Mouse (Mus musculus) liver, embryonic 12.5 days (tissue): ENCODE data around the gene Alg3. TPM values are rescaled to one million over a fixed set of nuclear protein-coding genes. Genes with fewer than 3 reads are reported as not detected.

Experiments
- ATAC-seq: fragments of 200-750 bp; cut with Nextera tagmentation; 2 replicates; pipeline ENCODE4 v1.8.0; 2017; ENCODE audit warnings: moderate number of reproducible peaks, mild to moderate bottlenecking, moderate library complexity
- H3K27ac ChIP-seq: fragments of 300-500 bp; sonication (generic); 2 replicates; pipeline ENCODE4 v1.5.1; 2016; ENCODE audit warnings: mild to moderate bottlenecking
- H3K27me3 ChIP-seq: fragments of 300-500 bp; sonication (generic); replicated peaks from 2 replicates; pipeline ENCODE4 v1.6.1; 2016; ENCODE audit warnings: mild to moderate bottlenecking, moderate library complexity
- H3K36me3 ChIP-seq: fragments of 300-500 bp; sonication (generic); 2 replicates; pipeline ENCODE4 v1.6.1; 2016; ENCODE audit warnings: mild to moderate bottlenecking, moderate library complexity
- H3K4me1 ChIP-seq: fragments of 300-500 bp; sonication (generic); 2 replicates; pipeline ENCODE4 v1.6.1; 2016
- H3K4me2 ChIP-seq: fragments of 300-500 bp; sonication (generic); 2 replicates; pipeline ENCODE4 v1.6.1; 2016; ENCODE audit warnings: mild to moderate bottlenecking, moderate library complexity
- H3K4me3 ChIP-seq: fragments of 300-500 bp; sonication (generic); 2 replicates; pipeline ENCODE4 v1.5.1; 2016; ENCODE audit warnings: mild to moderate bottlenecking, moderate library complexity
- H3K9ac ChIP-seq: fragments of 300-500 bp; sonication (generic); 2 replicates; pipeline ENCODE4 v1.6.1; 2016; ENCODE audit warnings: mild to moderate bottlenecking, moderate library complexity
- H3K9me3 ChIP-seq: fragments of 300-500 bp; sonication (generic); replicated peaks from 2 replicates; pipeline ENCODE4 v1.6.1; 2016; ENCODE audit warnings: mild to moderate bottlenecking, moderate library complexity
- WGBS: fragments of 180-500 bp; shearing (Covaris S2); methylation state at CpG from one replicate; pipeline ENCODE4 v1.1.7; 2016; ENCODE audit not compliant: insufficient replicate concordance; 5-methylcytosine and 5-hydroxymethylcytosine counted together
- polyA plus RNA-seq: library from polyadenylated mRNA; unstranded; fragments of >200 nt; fragmentation: Nextera tagmentation; extraction: Ambion mirVana; gene quantifications from 2 replicates; pipeline ENCODE4 v1.2.1, GENCODE M21; 2016

Alg3 gene
- polyA plus RNA-seq, 1 experiment from 2014 or later: 35.0 TPM

GRCm38 (mm10) chr16:20623211-20623610, 11.7 kb upstream of the Alg3 start:
- H3K4me3 ChIP-seq: no peak overlapping the region
- no peak overlapping the region for H3K27ac ChIP-seq
- WGBS: 65% methylated on average over 2 of the region's 2 CpGs
- H3K9ac ChIP-seq: no peak overlapping the region
- no peaks in the 10 kb centered on the region for H3K36me3 ChIP-seq
- no peaks in the 10 kb centered on the region for H3K9me3 ChIP-seq
- no peak for ATAC-seq
- H3K4me2 ChIP-seq: no peak overlapping the region
- peaks cover 36% of the 10 kb centered on the region for H3K4me1 ChIP-seq
- H3K27me3 ChIP-seq: peaks cover 89% of the 10 kb centered on the region

DNA sequence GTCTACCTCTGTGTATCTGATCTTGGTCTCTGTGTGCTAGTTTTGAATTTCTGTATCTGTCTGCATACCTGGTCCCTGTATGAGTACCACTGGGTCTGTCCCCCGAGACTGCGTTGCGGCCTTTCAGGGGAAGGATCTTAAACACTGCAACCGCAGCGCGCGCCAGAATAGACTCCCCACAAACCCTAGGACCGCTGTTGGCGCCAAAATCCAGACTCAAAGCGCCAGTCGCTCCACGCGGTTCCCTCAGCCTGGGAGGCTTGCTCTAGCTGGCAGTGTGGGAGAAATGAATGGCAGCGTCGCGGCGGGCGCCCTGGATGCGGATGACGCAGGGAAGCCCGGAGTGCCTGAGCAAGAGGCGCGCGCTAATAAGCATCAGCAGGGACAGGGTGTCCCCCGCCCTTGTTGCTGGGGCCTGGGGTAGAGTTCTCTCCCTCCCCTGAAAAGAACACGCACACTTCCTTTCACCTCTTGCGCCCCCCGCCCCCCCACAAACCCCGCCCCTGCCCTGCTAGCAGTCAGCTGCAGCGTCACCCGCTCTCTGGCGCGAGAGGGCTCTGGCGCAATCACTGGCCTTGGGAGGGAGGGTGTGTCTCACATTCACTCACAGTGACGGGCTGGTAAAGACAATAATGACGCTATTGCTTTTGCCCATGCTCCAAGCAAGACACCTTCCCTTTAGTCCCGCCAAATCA, 10.6 kb upstream of the Alg3 start:
- ATAC-seq: peak; percentile 41
- H3K27ac ChIP-seq: peak overlapping the region; percentile 39; the same call in 1 of the 2 replicates
- H3K4me1 ChIP-seq: peaks cover 36% of the 10 kb centered on the region
- WGBS: under 1% methylated on average over 36 of the region's 37 CpGs
- H3K4me3 ChIP-seq: peak overlapping the region; percentile 69
- H3K9me3 ChIP-seq: no peaks in the 10 kb centered on the region
- peak overlapping the region; percentile 99 for H3K4me2 ChIP-seq
- peaks cover 90% of the 10 kb centered on the region for H3K27me3 ChIP-seq
- H3K36me3 ChIP-seq: 0 out of 2 replicates have a peak, but pooled peaks cover 5% of the 10 kb centered on the region
- peak overlapping the region; percentile 63 for H3K9ac ChIP-seq

- peak; percentile 71 for ATAC-seq
- H3K36me3 ChIP-seq: 0 out of 2 replicates have a peak, but pooled peaks cover 5% of the 10 kb centered on the region
- peak within 1 kb of the TSS; percentile 39; the same call in 1 of the 2 replicates for H3K27ac ChIP-seq
- H3K4me1 ChIP-seq: peaks cover 36% of the 10 kb centered on the region
- H3K9me3 ChIP-seq: no peaks in the 10 kb centered on the region
- peak within 1 kb of the TSS; percentile 63 for H3K9ac ChIP-seq
- WGBS: 1% methylated on average over 88 of the region's 92 CpGs
- peak within 1 kb of the TSS; percentile 99 for H3K4me2 ChIP-seq
- H3K27me3 ChIP-seq: peaks cover 83% of the 10 kb centered on the region
- H3K4me3 ChIP-seq: peak within 1 kb of the TSS; percentile 69
Measured at GRCm38 (mm10) chr16:20621191-20621990, 9.9 kb upstream of the Alg3 start, which contains the start of gene Camk2n2. TSS of gene Camk2n2 (minus strand) at chr16:20621287.

DNA sequence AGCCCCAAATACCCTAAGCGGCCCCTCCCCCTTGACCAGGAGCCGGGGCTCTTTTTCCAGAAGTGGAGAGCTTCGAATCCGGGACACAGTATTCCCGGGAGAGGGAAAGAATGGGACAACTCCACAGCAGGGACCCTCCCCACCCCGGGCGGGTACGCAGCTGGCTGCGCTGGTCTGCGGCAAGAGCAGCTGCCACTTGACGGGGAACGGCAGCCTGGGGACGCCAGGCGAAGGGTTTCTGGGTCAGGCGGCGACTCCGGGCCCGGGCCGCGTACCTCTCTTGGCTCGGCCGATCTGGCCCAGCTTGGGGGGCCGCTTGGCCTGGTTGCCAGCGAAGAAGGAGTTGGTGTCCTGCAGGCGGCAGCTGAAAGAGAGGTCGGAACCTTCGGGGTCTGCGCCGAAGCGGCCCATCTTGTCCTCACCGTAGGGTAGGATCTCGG, 9.2 kb upstream of the Alg3 start:
- H3K4me2 ChIP-seq: peak overlapping the region; percentile 99
- H3K4me3 ChIP-seq: peak overlapping the region; percentile 69
- peak overlapping the region; percentile 63 for H3K9ac ChIP-seq
- H3K27ac ChIP-seq: no peak overlapping the region
- H3K4me1 ChIP-seq: peaks cover 36% of the 10 kb centered on the region
- peaks cover 80% of the 10 kb centered on the region for H3K27me3 ChIP-seq
- no peaks in the 10 kb centered on the region for H3K9me3 ChIP-seq
- WGBS: under 1% methylated on average over 32 of the region's 32 CpGs
- peak; percentile 4; the same call in 1 of the 2 replicates for ATAC-seq
- peaks cover 5% of the 10 kb centered on the region; the same call in 1 of the 2 replicates for H3K36me3 ChIP-seq

DNA sequence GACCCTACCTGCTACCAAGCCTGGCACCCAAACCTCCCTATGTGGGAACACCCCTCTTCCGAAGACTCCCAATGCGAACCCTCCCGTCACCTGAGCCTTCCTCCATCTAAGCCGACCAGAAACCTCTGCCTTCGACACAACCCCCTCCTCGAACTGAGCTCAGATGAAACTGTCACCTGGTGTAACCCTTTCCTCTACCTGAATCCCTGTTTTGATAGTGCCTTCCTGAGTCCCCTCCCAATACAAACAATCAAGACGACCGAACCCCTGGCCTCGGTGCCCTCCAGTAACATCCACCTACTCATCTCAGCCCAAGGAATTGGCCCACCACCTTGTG, 8.8 kb upstream of the Alg3 start:
- H3K9me3 ChIP-seq: no peaks in the 10 kb centered on the region
- H3K9ac ChIP-seq: no peak overlapping the region
- H3K27me3 ChIP-seq: peaks cover 76% of the 10 kb centered on the region
- peak overlapping the region; percentile 99 for H3K4me2 ChIP-seq
- H3K4me1 ChIP-seq: peaks cover 36% of the 10 kb centered on the region
- WGBS: under 1% methylated on average over 9 of the region's 9 CpGs
- H3K27ac ChIP-seq: no peak overlapping the region
- no peak; the same call in 1 of the 2 replicates for ATAC-seq
- H3K36me3 ChIP-seq: peaks cover 5% of the 10 kb centered on the region; the same call in 1 of the 2 replicates
- H3K4me3 ChIP-seq: peak overlapping the region; percentile 69

DNA sequence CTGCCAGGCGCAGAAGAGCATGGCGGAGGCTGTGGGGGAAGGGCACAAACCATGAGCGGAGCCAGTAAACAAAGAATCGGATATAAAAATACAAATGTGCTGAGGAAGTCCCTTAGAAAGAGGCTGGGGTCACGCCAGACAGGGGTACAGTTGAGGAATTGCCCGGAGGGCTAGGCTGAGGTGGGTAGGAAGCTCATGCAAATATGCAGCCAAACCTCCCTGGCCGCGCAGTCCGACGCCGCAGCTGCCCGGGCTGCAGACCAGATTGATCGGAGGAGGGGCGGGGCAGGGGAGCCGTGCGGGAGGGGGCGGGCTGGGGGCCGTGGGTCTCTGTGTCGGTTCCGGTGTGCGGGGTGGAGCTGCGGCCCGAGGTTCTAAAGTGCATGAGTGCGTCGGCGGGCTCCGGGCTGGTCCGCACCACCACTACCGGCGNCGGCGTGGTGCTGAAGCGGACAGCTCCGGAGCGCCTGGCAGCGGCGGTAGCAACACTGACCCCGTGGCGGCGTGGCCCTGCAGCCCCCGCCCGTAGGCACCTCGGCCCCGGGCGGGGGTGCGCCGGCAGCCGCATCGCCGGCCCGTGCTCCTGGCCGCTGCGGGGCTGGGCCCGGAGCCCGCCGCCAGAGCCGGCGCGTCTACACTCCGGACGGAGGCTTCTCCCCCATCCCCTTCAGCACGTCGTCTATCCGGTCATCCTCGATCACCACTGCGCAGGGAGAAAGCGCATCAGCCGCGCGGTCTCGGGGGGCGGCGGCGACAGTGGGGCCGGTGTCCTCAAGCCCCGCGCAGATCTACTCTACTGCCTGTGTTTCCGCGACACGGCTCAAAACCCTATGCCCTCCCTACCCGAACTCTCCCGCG, 8.2 kb upstream of the Alg3 start:
- peak; percentile 22; the same call in 1 of the 2 replicates for ATAC-seq
- Histone ChIP-seq H3K9me3 (no peaks in the 10 kb centered on the region), H3K4me1 (peaks cover 36% of the 10 kb centered on the region), H3K9ac (no peak overlapping the region), H3K4me2 (peak overlapping the region; percentile 99), H3K4me3 (peak overlapping the region; percentile 69), H3K36me3 (peaks cover 5% of the 10 kb centered on the region; the same call in 1 of the 2 replicates), H3K27ac (no peak overlapping the region), H3K27me3 (peaks cover 71% of the 10 kb centered on the region)
- WGBS: 5% methylated on average over 79 of the region's 83 CpGs

DNA sequence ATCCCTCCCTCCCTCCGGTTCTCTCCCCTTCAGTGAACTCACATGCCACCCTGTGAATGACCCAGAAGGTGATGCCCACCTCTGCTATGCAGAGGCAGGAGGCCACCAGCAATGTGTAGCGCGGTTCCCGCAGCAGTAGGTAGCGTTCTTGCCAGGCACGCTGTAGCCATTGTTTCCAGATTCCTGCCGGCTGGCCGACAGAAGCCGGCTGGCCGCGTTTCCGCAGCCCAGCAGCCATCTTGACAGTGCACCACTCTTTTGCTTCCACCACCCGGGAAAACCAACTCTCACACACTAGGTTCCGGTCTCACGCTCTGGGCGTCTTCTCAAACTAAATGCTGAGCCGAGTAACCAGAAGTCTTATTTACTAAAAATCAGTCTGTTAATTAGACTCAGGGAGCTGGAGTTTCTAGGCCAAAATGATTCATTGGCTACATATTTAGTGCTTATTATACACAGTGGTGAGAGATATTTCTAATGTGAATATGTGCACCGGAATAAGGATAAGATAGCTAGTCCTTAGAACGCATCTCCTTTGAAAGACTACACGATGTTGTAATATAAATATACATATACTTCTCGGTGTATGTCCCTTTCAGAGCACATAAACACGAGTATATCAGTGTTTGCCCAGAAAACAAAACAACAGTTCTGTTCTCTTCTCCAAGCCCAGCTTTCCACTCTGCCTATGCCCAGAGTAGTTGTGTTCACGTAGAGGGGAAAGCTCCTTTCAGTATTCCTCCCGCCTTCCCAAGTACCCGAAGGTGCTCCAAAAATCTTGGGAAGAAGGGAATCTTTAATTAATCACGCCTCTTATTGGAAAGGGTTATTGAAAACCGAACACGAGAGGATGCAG, 806 bp downstream of the Alg3 start:
- peak; percentile 53 for ATAC-seq
- Histone ChIP-seq H3K4me2 (peak overlapping the region; percentile 93), H3K9ac (peak overlapping the region; percentile 78), H3K27ac (peak overlapping the region; percentile 79), H3K4me1 (peaks cover 32% of the 10 kb centered on the region), H3K4me3 (peak overlapping the region; percentile 83), H3K9me3 (no peaks in the 10 kb centered on the region), H3K36me3 (peaks cover 32% of the 10 kb centered on the region), H3K27me3 (no peaks in the 10 kb centered on the region)
- under 1% methylated on average over 28 of the region's 28 CpGs for WGBS

DNA sequence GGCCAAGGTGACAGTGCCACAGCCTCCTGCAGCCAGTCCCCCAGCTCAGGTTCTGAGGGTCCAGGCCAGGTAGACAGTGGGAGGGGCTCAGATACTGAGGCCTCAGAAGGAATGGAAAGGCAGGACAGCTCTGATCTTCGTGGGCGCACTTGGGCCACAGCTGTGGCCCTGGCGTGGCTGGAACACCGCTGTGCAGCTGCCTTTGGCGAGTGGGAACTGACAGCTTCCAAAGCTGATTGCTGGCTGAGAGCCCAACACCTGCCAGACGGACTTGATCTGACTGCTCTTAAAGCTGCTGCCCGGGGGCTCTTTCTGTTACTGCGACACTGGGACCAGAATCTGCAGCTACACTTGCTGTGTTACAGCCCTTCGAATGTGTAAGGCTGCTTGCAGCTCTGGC, 6.8 kb downstream of the Alg3 start:
- peaks cover 50% of the 10 kb centered on the region for H3K36me3 ChIP-seq
- H3K4me3 ChIP-seq: no peak overlapping the region
- H3K4me2 ChIP-seq: no peak overlapping the region
- no peak overlapping the region for H3K9ac ChIP-seq
- peaks cover 11% of the 10 kb centered on the region; the same call in 1 of the 2 replicates for H3K27me3 ChIP-seq
- H3K27ac ChIP-seq: no peak overlapping the region
- ATAC-seq: no peak; the same call in 1 of the 2 replicates
- WGBS: 80% methylated on average over 9 of the region's 9 CpGs
- no peaks in the 10 kb centered on the region for H3K9me3 ChIP-seq
- H3K4me1 ChIP-seq: peaks cover 7% of the 10 kb centered on the region

DNA sequence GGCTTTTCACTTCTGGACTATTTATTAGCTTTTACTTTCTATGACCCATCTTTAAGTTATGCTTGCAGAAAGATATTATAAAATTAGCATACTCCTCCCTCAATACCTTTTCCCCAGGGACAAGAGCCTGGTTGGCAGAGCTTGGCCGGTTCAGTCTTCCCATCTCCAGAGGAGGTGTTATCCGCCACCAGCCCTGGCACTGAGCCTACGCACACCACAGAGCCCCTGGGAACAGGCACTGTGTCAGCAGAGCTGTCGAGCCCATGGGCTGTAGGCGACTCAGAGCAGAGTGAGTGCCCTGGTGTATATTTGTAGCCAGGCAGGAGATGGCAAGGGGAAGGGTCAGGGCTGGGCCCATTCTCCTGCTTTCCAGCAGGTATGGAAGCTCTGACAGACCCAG, 11.0 kb downstream of the Alg3 start:
- H3K36me3 ChIP-seq: peaks cover 18% of the 10 kb centered on the region
- H3K9ac ChIP-seq: no peak overlapping the region
- 68% methylated on average over 5 of the region's 5 CpGs for WGBS
- H3K4me2 ChIP-seq: no peak overlapping the region
- peaks cover 20% of the 10 kb centered on the region for H3K4me1 ChIP-seq
- no peak overlapping the region for H3K4me3 ChIP-seq
- peaks cover 25% of the 10 kb centered on the region; the same call in 1 of the 2 replicates for H3K27me3 ChIP-seq
- no peaks in the 10 kb centered on the region for H3K9me3 ChIP-seq
- ATAC-seq: no peak
- no peak overlapping the region for H3K27ac ChIP-seq

- Histone ChIP-seq H3K27me3 (peaks cover 53% of the 10 kb centered on the region), H3K36me3 (no peaks in the 10 kb centered on the region), H3K4me2 (no peak overlapping the region), H3K9ac (no peak overlapping the region), H3K4me3 (no peak overlapping the region), H3K27ac (no peak overlapping the region), H3K4me1 (peaks cover 39% of the 10 kb centered on the region), H3K9me3 (no peaks in the 10 kb centered on the region)
- 51% methylated on average over 7 of the region's 7 CpGs for WGBS
- no peak for ATAC-seq
Measured at GRCm38 (mm10) chr16:20596687-20597441, 14.7 kb downstream of the Alg3 start.
